Mouse (Mus musculus): ENCODE measurements around the gene Sorcs3.

DNA sequence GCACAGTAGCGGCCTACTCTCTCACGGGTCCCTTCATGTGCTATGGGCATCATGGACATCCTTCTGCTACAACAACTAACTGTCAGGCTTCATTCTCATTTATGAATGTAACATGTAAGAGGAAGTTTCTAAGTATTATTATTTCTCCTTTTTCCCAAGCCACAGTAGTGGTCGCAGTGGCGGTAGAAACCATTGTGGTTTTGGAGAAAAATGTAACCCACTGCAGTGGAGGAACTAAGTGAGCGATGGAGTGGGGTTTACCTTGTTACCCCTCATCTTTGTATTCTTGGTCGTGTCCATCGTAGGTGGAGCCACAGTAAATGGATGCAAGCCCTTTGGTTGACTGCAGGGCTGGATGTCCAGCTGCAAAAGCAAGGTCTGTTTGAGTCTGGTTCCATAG lies 318.0 kb downstream of the Sorcs3 start:
- TF ChIP-seq CTCF (IDR thresholded peaks at IDR 0.05 in 2 of 3, conservative IDR thresholded peaks at IDR 0.05 in 1 of 3; ENCODE audit: control insufficient read depth in 1 of 3, insufficient read depth in 1 of 3, low read depth in 2 of 3, low read length in 3 of 3, poor library complexity in 1 of 3, severe bottlenecking in 1 of 3) (no peak), USF1 (IDR thresholded peaks at IDR 0.05; ENCODE audit: low read depth, low read length) (no peak), TCF12 (IDR thresholded peaks at IDR 0.05; ENCODE audit: low read depth, low read length) (no peak), EP300 (IDR thresholded peaks at IDR 0.05; ENCODE audit: low read depth in 1 of 2, low read length in 2 of 2) (no peak), RCOR1 (IDR thresholded peaks at IDR 0.05; ENCODE audit: low read depth, low read length) (no peak), POLR2A (IDR thresholded peaks at IDR 0.05; ENCODE audit: control insufficient read depth in 1 of 2, insufficient read depth in 1 of 2, low read depth in 1 of 2, low read length in 2 of 2, poor library complexity in 1 of 2) (no peak), GATA1 (IDR thresholded peaks at IDR 0.05; ENCODE audit: low read depth, low read length) (no peak)
